27 mouse cellular contexts compared by ENCODE assay signal in genomic region chr6:82728635-82729034, GRCm38 (mm10). TPM values are rescaled to one million over a fixed set of nuclear protein-coding genes. Genes with fewer than 3 reads are reported as not detected.
DNase-seq lines count a peak whose midpoint lies in the region; ATAC-seq and TF ChIP-seq lines count a peak whose summit lies in the region.
"Had no signal": no experiment of that assay in that cellular context is flagged by ENCODE, and none has a peak within 500 bp of the region (broad histone marks: within the 10 kb centered on the region; RNA-seq: fewer than 3 reads in every experiment).

No protein-coding gene starts in this region.

- no peak overlapping the region for H3K4me3 ChIP-seq in heart, embryonic 13.5 days
- no peak overlapping the region for H3K4me3 ChIP-seq in kidney, postnatal 0 days (replicated peaks; ENCODE audit: low read depth, low read length)
- H3K4me3 ChIP-seq in midbrain, embryonic 13.5 days (replicated peaks) = no peak overlapping the region
- H3K4me3 ChIP-seq in midbrain, embryonic 16.5 days (ENCODE audit: low read depth, low read length) = no peak overlapping the region
- H3K4me3 ChIP-seq: forebrain, embryonic 10.5 days; heart, embryonic 15.5 days; limb, embryonic 13.5 days; liver, embryonic 13.5 days; midbrain, embryonic 10.5 days had no signal

- peaks cover 23% of the 10 kb centered on the region for H3K4me1 ChIP-seq in heart, embryonic 13.5 days
- H3K4me1 ChIP-seq in kidney, postnatal 0 days (replicated peaks; ENCODE audit: insufficient read depth, low read length) = no peaks in the 10 kb centered on the region
- peaks cover under 1% of the 10 kb centered on the region; the same call in 1 of the 2 replicates for H3K4me1 ChIP-seq in midbrain, embryonic 13.5 days (replicated peaks)
- H3K4me1 ChIP-seq in midbrain, embryonic 16.5 days (ENCODE audit: control insufficient read depth, insufficient read depth, low read length) = no peaks in the 10 kb centered on the region
- H3K4me1 ChIP-seq: liver, embryonic 13.5 days had no signal

- H3K36me3 ChIP-seq in heart, embryonic 13.5 days = peaks cover 87% of the 10 kb centered on the region
- 0 out of 2 replicates have a peak, but pooled peaks cover 10% of the 10 kb centered on the region for H3K36me3 ChIP-seq in kidney, postnatal 0 days (ENCODE audit: insufficient read depth, low read length)
- H3K36me3 ChIP-seq in midbrain, embryonic 13.5 days = peaks cover 29% of the 10 kb centered on the region
- no peaks in the 10 kb centered on the region for H3K36me3 ChIP-seq in midbrain, embryonic 16.5 days (ENCODE audit: control insufficient read depth, insufficient read depth, low read length)

- H3K9me3 ChIP-seq in heart, embryonic 13.5 days = no peaks in the 10 kb centered on the region
- H3K9me3 ChIP-seq in kidney, postnatal 0 days (replicated peaks; ENCODE audit: low read length) = no peaks in the 10 kb centered on the region
- no peaks in the 10 kb centered on the region for H3K9me3 ChIP-seq in midbrain, embryonic 13.5 days
- H3K9me3 ChIP-seq in midbrain, embryonic 16.5 days (replicated peaks; ENCODE audit: control insufficient read depth, low read length, poor library complexity, severe bottlenecking) = no peaks in the 10 kb centered on the region
- H3K9me3 ChIP-seq: forebrain, embryonic 10.5 days; G1E; heart, embryonic 15.5 days; limb, embryonic 13.5 days; liver, embryonic 13.5 days; midbrain, embryonic 10.5 days had no signal

- intact Hi-C loops in heart, postnatal 25 days (cut with DNase I) = no loop called here

- TF ChIP-seq CTCF in kidney, postnatal 0 days (IDR thresholded peaks at IDR 0.05; ENCODE audit: low read depth) = no peak

- H3K27me3 ChIP-seq in heart, embryonic 13.5 days (replicated peaks) = no peaks in the 10 kb centered on the region
- no peaks in the 10 kb centered on the region for H3K27me3 ChIP-seq in kidney, postnatal 0 days (ENCODE audit: insufficient read depth, low read length)
- no peaks in the 10 kb centered on the region for H3K27me3 ChIP-seq in midbrain, embryonic 13.5 days
- H3K27me3 ChIP-seq in midbrain, embryonic 16.5 days (ENCODE audit: control insufficient read depth, insufficient read depth, low read depth, low read length) = no peaks in the 10 kb centered on the region
- H3K27me3 ChIP-seq: heart, embryonic 15.5 days; limb, embryonic 13.5 days; liver, embryonic 13.5 days had no signal

- no peak overlapping the region for H3K4me2 ChIP-seq in heart, embryonic 13.5 days
- H3K4me2 ChIP-seq in kidney, postnatal 0 days (ENCODE audit: low read length) = no peak overlapping the region
- H3K4me2 ChIP-seq in midbrain, embryonic 13.5 days (replicated peaks) = no peak overlapping the region
- H3K4me2 ChIP-seq in midbrain, embryonic 16.5 days (ENCODE audit: low read length) = no peak overlapping the region
- H3K4me2 ChIP-seq: heart, embryonic 15.5 days; limb, embryonic 13.5 days; liver, embryonic 13.5 days had no signal

- no peak for ATAC-seq in heart, embryonic 13.5 days (ENCODE audit: extremely low read depth, insufficient number of reproducible peaks, low FRiP score, low TSS enrichment)
- 0 out of 2 replicates have a peak, but pooled peaks have one; percentile 25 for ATAC-seq in kidney, postnatal 0 days (replicated peaks; ENCODE audit: low FRiP score, low read depth)
- 0 out of 2 replicates have a peak, but pooled peaks have one; percentile 40 for ATAC-seq in midbrain, embryonic 13.5 days
- no peak for ATAC-seq in midbrain, embryonic 16.5 days
- peak; percentile 33; the same call in 1 of the 2 replicates for ATAC-seq in megakaryocyte, adult 5-6 weeks (ENCODE audit: poor library complexity, severe bottlenecking)
- ATAC-seq: forebrain, embryonic 16.5 days; hindbrain, embryonic 16.5 days had no signal

- no peak for DNase-seq in heart, postnatal 25 days (ENCODE audit: low spot score)
- no peak for DNase-seq in kidney, postnatal 0 days (ENCODE audit: low spot score)
- DNase-seq in kidney, adult 11 months = no peak
- DNase-seq in embryo, embryonic 10 days (ENCODE audit: low spot score) = no peak
- DNase-seq: adrenal gland, adult 8-10 months; B cell, adult 2 months; cerebellum, adult 2 months; cerebellum, postnatal 14 days; gastrocnemius, postnatal 25 days; kidney, adult 2 months; kidney, postnatal 4 days; liver, embryonic 13.5 days; lung, adult 18-20 months; lung, postnatal 14 days; right cerebral cortex, postnatal 25 days; thymus, postnatal 14 days had no signal

- H3K27ac ChIP-seq in heart, embryonic 13.5 days (replicated peaks) = 0 out of 2 replicates have a peak overlapping the region, but pooled peaks have one; percentile 15
- H3K27ac ChIP-seq in kidney, postnatal 0 days = no peak overlapping the region
- no peak overlapping the region for H3K27ac ChIP-seq in midbrain, embryonic 13.5 days
- no peak overlapping the region for H3K27ac ChIP-seq in midbrain, embryonic 16.5 days (ENCODE audit: low read length)
- H3K27ac ChIP-seq: forebrain, embryonic 10.5 days; heart, embryonic 15.5 days; limb, embryonic 13.5 days; liver, embryonic 13.5 days; midbrain, embryonic 10.5 days had no signal

- no peak overlapping the region for H3K9ac ChIP-seq in heart, embryonic 13.5 days
- H3K9ac ChIP-seq in kidney, postnatal 0 days (ENCODE audit: low read depth, low read length) = no peak overlapping the region
- no peak overlapping the region for H3K9ac ChIP-seq in midbrain, embryonic 13.5 days (replicated peaks)
- H3K9ac ChIP-seq in midbrain, embryonic 16.5 days (ENCODE audit: low read depth, low read length) = no peak overlapping the region
- H3K9ac ChIP-seq: heart, embryonic 15.5 days; limb, embryonic 13.5 days; liver, embryonic 13.5 days had no signal

- WGBS in heart, embryonic 13.5 days = 52% methylated on average over 21 of the region's 21 CpGs
- WGBS in kidney, postnatal 0 days = 92% methylated on average over 21 of the region's 21 CpGs
- WGBS in midbrain, embryonic 13.5 days = 89% methylated on average over 21 of the region's 21 CpGs
- 91% methylated on average over 21 of the region's 21 CpGs for WGBS in midbrain, embryonic 16.5 days

RNA-seq across cellular contexts. Expression of gene Pole4, which starts 23.5 kb away (rescaled TPM):
- 82.5 and 97.5 TPM in 2 replicates for polyA plus RNA-seq in heart, embryonic 13.5 days (2015; fragmentation: Nextera tagmentation; extraction: Ambion mirVana)
- 10 to 100 TPM; 16.8 to 21.0 TPM for total RNA-seq in heart, postnatal 25 days (2021)
- polyA plus RNA-seq in kidney, postnatal 0 days (2015; fragmentation: Nextera tagmentation; extraction: Ambion mirVana) = 117 and 123 TPM in 2 replicates
- 84.0 and 87.2 TPM in 2 replicates for polyA plus RNA-seq in midbrain, embryonic 13.5 days (2015; fragmentation: Nextera tagmentation; extraction: Ambion mirVana)
- polyA plus RNA-seq in midbrain, embryonic 16.5 days (2015; fragmentation: Nextera tagmentation; extraction: Ambion mirVana) = 115 and 133 TPM in 2 replicates
- 57.2 and 72.8 TPM in 2 replicates for total RNA-seq in megakaryocyte, adult 5-6 weeks (2015)
- total RNA-seq in megakaryocyte, adult 5-6 weeks (2017) = 28.1 and 28.6 TPM in 2 replicates

RNA-seq across cellular contexts. Expression of gene Hk2, which starts 45.6 kb away (rescaled TPM):
- polyA plus RNA-seq in heart, embryonic 13.5 days (2015; fragmentation: Nextera tagmentation; extraction: Ambion mirVana) = 28.9 and 36.2 TPM in 2 replicates
- total RNA-seq in heart, postnatal 25 days (2021) = 100 to 1,000 TPM; 268 to 296 TPM
- 4.0 and 4.5 TPM in 2 replicates for polyA plus RNA-seq in kidney, postnatal 0 days (2015; fragmentation: Nextera tagmentation; extraction: Ambion mirVana)
- 6.1 and 6.6 TPM in 2 replicates for polyA plus RNA-seq in midbrain, embryonic 13.5 days (2015; fragmentation: Nextera tagmentation; extraction: Ambion mirVana)
- polyA plus RNA-seq in midbrain, embryonic 16.5 days (2015; fragmentation: Nextera tagmentation; extraction: Ambion mirVana) = 1.3 and 1.7 TPM in 2 replicates
- total RNA-seq in megakaryocyte, adult 5-6 weeks (2015) = 56.7 and 64.1 TPM in 2 replicates
- total RNA-seq in megakaryocyte, adult 5-6 weeks (2017) = 70.2 and 71.2 TPM in 2 replicates

Comparison
In these comparisons a context has a peak if more than half of its experiments do, and no peak if none do; other contexts are left out.
1. ATAC-seq: peak in kidney, postnatal 0 days (single experiment), midbrain, embryonic 13.5 days (single experiment) and megakaryocyte, adult 5-6 weeks (single experiment); none in heart, embryonic 13.5 days (single experiment) and midbrain, embryonic 16.5 days (single experiment).